Mouse (Mus musculus): ENCODE data around the gene Ctla2a.
"Not testable (repeated sequence)": the region's sequence is repeated elsewhere in the genome, so short reads cannot be mapped to it uniquely, and the experiment has no call there.

Ctla2a gene

DNA sequence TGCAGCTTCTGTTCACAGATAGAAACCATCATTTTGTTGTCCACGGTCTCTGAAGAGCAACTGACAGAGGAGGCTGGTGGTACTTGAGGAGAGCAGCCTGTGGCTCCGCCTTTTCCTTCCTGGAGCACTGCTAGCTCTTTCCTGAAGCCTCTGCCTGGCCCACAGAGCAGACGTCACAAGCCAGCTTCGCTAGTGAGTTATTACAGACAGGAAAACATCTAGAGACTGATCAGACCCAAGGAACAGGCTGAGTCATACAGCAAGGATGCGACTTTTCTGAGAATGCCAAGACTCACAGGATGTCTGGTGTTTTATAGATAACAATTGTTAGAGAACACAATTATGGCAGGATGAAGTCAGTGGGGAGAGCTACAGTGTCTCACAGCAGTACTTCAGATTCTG is at the start of gene Ctla2a, which contains the start of gene Gm49391:
TSS of gene Ctla2a (minus strand) at position 126 of the 402 bp plus-strand sequence.
TSS of gene Gm49391 (minus strand) at position 72 of the 402 bp plus-strand sequence.
- DNase-seq (ENCODE audit: extremely low spot score), result peak; percentile 1

DNA sequence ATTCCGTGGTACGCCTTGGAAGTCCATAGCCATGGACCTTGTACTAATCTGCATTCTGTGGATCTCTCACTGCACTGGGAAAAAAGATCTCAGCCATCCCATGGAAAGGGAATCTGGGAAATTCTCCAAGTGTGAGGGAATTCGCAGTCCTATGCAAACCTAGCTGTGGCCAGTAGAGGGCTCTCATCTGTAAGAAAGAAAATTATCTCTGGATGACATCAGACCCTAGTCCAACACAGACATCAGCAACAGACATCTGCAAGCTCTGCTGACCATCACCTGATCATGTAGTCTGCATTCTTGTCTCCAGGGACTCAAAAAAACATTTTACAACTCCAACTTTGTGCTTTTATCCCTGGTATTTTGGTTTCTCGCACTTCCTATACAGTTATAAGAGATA is 35.9 kb upstream of the Ctla2a start:
- not testable (repeated sequence) for DNase-seq (ENCODE audit: extremely low spot score)

DNA sequence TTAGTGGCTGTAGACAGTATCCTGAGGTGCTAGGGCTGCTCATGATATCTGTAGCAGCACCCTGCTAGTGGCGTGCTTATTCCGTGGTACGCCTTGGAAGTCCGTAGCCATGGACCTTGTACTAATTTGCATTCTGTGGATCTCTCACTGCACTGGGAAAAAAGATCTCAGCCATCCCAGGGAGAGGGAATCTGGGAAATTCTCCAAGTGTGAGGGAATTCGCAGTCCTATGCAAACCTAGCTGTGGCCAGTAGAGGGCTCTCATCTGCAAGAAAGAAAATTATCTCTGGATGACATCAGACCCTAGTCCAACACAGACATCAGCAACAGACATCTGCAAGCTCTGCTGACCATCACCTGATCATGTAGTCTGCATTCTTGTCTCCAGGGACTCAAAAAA is 27.6 kb upstream of the Ctla2a start:
- DNase-seq (ENCODE audit: extremely low spot score), result not testable (repeated sequence)

DNA sequence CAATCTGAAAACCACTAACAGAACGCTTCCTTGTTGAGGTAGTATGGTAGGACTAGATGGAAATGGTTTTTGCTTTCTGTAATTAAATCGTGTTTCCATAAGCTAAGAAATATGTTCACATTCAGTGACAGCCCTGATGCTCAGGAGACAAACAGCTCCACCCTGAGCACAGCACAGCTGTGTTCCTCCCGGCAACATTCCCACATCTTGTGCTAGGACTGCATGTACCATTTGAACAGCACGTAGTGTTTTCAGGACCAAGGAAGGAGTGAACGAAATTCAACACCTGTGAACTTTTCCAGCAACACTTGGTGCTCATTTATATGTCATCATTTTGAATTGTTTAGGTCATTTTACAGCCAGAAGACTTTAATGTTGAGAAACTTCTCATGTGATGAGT is 25.3 kb upstream of the Ctla2a start:
- no peak for DNase-seq (ENCODE audit: extremely low spot score)

DNA sequence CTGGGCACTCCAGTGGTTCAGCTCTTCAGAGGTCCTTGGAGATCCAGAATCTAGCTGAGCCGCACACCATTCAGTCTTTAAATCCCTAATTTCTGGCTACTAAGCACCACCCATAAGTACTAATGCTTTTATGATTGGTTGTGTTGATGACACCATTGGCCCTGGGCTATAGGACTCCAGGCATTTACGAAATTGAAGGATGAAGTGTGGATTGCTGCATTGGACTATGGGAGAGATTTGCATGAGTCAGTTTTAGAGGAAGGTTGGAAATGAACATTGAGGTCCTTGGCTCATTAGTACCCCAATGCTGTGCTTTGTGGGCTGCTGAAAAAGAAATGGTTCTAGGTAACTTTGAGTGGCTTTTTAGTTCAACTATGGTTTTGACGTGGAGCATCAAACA is 5.5 kb upstream of the Ctla2a start, which contains the start of gene Tpbpa:
TSS of gene Tpbpa (minus strand) at position 101 of the 400 bp plus-strand sequence.
- DNase-seq (ENCODE audit: extremely low spot score), result not testable (repeated sequence)

DNA sequence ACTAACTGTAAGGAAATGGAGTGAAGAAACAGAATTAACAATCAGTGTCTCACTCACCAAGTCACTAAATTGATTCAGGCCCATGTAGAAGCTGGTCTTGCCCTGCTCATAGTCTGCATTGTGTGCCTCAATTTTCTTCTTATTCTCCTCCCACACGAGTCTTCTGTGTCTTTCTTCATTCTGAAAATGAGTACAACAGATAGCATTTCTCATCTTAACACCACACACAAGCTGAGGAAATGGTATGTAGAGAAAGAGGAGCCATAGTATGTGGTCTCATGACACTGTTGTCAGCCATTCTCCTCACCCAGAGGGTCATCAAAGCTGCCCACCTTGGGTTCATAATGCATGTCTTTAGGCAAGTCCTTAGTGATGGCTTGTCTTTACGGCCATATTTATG is 935 bp downstream of the Ctla2a start, which contains the start of gene Gm49393:
TSS of gene Gm49393 (minus strand) at position 101 of the 400 bp plus-strand sequence.
- not testable (repeated sequence) for DNase-seq (ENCODE audit: extremely low spot score)

DNA sequence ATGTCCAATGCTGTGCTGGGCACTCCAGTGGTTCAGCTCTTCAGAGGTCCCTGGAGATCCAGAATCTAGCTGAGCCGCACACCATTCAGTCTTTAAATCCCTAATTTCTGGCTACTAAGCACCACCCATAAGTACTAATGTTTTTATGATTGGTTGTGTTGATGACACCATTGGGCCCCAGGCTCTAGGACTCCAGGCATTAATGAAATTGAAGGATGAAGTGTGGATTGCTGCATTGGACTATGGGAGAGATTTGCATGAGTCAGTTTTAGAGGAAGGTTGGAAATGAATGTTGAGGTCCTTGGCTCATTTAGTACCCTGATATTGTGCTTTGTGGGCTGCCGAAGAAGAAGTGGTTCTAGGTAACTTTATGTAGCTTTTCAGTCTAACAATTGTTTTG is 31.6 kb downstream of the Ctla2a start, which contains the start of gene Tpbpb:
TSS of gene Tpbpb (minus strand) at position 101 of the 400 bp plus-strand sequence.
- not testable (repeated sequence) for DNase-seq (ENCODE audit: extremely low spot score)

DNA sequence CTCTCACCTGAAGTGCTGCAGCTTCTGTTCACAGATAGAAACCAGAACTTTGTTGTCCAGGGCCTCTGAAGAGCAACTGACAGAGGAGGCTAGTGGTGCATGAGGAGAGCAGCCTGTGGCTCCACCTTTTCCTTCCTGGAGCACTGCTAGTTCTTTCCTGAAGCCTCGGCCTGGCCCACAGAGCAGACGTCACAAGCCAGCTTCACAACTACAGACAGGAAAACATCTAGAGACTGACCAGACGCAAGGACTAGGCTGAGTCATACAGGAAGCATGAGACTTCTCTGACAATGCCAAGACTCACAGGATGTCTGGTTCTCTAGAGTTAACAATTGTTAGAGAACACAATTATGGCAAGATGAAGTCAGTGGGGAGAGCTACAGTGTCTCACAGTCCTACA is 39.1 kb downstream of the Ctla2a start, which contains the start of gene Ctla2b:
TSS of gene Ctla2b (minus strand) at position 120 of the 400 bp plus-strand sequence.
- DNase-seq (ENCODE audit: extremely low spot score), result no peak

DNA sequence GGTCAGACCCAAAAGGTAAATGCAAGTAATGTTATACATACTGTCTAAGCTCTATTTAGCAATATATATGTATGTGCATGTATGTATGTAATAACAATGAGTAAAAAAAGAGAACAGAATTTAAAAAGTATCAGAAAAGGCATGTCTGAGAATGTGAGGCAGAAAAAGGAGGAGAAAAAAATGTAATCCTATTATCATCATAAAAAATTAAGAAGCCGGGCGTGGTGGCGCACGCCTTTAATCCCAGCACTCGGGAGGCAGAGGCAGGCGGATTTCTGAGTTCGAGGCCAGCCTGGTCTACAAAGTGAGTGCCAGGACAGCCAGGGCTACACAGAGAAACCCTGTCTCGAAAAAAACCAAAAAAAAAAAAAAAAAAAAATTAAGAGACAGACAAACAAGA is 39.6 kb downstream of the Ctla2a start, which contains the start of gene Gm49392:
TSS of gene Gm49392 (minus strand) at position 101 of the 400 bp plus-strand sequence.
- not testable (repeated sequence) for DNase-seq (ENCODE audit: extremely low spot score)

DNA sequence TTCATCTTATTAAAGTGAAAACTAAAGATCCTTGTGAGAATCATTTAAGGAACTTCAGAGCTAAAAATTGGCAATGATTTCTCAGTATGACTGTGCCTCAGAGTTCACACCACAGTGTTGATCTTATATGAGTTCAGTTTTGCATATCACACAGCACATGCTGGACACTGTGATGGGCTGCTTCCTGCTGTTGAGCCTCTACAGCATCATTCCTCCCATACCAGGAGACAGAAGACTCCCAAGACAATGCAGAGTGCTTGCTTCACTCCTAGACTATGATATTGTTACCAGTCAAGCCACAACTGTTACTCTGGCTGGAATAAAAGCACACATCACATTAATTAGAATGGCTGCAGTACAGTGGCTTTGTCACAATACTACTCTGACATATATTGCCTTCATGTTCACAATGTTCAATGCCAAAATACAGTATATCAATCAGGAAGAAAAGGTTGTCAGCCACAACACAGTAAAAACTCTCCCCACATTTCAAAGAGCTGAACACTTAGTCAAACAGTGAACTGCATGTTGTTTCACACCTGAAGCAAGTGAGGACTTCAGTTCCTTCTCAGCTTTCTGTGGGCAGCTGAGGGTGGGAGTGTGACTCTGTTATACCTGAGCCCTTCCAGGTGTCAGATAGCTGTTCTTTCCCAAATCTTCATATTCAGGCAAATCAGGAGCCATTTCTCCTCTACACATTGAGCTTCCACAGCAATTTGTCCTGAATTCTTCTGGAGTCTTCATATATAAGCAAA is 40.8 kb downstream of the Ctla2a start:
- DNase-seq (ENCODE audit: extremely low spot score), result no peak

DNA sequence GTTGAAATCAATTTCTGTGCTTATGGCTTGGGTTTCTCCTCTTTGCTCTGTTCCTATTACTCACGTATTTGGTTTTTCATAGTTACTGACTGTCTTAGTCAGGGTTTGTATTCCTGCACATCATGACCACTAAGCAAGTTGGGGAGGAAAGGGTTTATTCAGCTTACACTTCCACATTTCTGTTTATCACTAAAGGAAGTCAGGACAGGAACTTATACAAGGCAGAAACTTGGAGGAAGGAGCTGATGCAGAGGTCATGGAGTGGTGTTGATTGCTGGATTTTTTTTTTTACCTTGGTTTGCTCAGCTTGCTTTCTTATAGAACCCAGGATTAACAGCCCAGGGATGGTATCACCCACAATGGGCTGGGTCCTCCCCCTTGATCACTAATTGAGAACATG is 44.1 kb downstream of the Ctla2a start:
- no peak for DNase-seq (ENCODE audit: extremely low spot score)

Data from embryo, embryonic 9.5 days (tissue).